Mouse (Mus musculus): Measurements from ENCODE around the gene Tango6. TPM values are rescaled to one million over a fixed set of nuclear protein-coding genes. Genes with fewer than 3 reads are reported as not detected.

The Tango6 gene
- polyA plus RNA-seq, 1 experiment from 2014 or later: 10.1 TPM

DNA sequence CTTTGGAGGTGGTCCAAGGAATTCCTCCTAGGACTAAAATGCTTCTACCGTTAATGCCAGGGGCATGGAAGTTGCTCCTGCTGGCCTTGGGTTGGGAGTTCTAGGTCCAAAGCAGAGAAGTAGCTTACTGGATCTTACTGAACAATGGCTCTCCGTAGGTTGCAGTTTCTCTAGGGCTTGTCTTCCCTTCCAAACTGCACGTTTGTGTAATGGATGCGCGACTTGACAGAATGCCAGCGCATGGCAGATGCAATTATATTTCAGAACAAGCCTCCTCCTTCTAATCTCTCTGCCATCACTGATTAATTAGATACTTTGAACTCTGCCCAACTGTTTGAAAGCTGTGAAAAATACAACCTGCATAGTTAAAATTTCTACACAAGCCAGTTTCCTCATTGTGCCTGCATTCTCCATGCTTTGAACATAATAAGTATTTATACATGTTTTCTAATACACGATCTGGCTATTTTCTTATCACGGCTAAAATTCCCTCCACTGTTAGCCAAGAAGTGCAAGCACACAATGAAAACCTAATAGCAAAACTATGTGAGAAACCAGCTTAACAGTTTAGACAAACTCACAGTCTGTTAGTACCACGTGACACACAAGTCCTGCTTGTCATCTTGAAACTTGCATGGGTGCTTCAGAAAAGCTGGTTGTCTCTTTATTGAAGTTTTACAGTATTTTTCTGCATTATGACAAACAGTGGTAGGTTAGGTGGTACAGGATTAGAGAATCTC, 133.7 kb downstream of the Tango6 start:
- H3K9me3 ChIP-seq (ENCODE audit: control insufficient read depth, low read depth, low read length): no peaks in the 10 kb centered on the region
- no peaks in the 10 kb centered on the region for H3K27me3 ChIP-seq (ENCODE audit: control insufficient read depth, insufficient read depth, low read length)
- 42% methylated on average over 9 of the region's 9 CpGs for WGBS
- no peak overlapping the region for H3K9ac ChIP-seq (replicated peaks; ENCODE audit: low read depth, low read length)
- peaks cover 8% of the 10 kb centered on the region; the same call in 1 of the 2 replicates for H3K4me1 ChIP-seq (ENCODE audit: control insufficient read depth, insufficient read depth, low read length)
- ATAC-seq (ENCODE audit: insufficient number of reproducible peaks, insufficient read depth, low FRiP score, low read depth): no peak
- H3K36me3 ChIP-seq (ENCODE audit: control insufficient read depth, insufficient read depth, low read length): no peaks in the 10 kb centered on the region
- no peak overlapping the region; the same call in 1 of the 2 replicates for H3K27ac ChIP-seq (ENCODE audit: low read length)
- no peak overlapping the region for H3K4me3 ChIP-seq (ENCODE audit: low read depth, low read length)
- no peak overlapping the region for H3K4me2 ChIP-seq (replicated peaks; ENCODE audit: low read depth, low read length)

DNA sequence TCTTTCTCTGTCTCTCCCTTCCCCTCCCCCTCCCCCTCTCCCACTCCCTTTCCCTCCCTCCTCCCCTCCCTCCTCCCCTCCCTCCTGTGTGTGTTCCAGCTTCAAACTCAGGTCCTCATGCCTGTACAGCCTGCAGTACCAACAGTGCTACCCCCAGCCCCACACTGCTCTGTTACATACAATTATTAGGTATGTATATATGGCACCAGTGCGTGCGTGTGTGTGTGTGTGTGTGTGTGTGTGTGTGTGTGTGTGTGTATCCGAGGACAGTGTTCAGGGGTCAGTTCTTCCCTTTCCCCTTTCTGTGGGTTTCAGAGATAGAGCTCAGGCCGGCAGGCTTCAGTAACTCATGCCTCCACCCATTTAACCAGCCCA, 134.3 kb downstream of the Tango6 start:
- no peak overlapping the region for H3K27ac ChIP-seq (ENCODE audit: low read length)
- WGBS: 54% methylated on average over 4 of the region's 4 CpGs
- H3K36me3 ChIP-seq (ENCODE audit: control insufficient read depth, insufficient read depth, low read length): no peaks in the 10 kb centered on the region
- H3K27me3 ChIP-seq (ENCODE audit: control insufficient read depth, insufficient read depth, low read length): no peaks in the 10 kb centered on the region
- no peak overlapping the region for H3K4me3 ChIP-seq (ENCODE audit: low read depth, low read length)
- H3K9me3 ChIP-seq (ENCODE audit: control insufficient read depth, low read depth, low read length): no peaks in the 10 kb centered on the region
- no peak overlapping the region for H3K9ac ChIP-seq (replicated peaks; ENCODE audit: low read depth, low read length)
- no peak overlapping the region for H3K4me2 ChIP-seq (replicated peaks; ENCODE audit: low read depth, low read length)
- no peak for ATAC-seq (ENCODE audit: insufficient number of reproducible peaks, insufficient read depth, low FRiP score, low read depth)
- peaks cover 8% of the 10 kb centered on the region; the same call in 1 of the 2 replicates for H3K4me1 ChIP-seq (ENCODE audit: control insufficient read depth, insufficient read depth, low read length)

- Histone ChIP-seq H3K27me3 (ENCODE audit: control insufficient read depth, insufficient read depth, low read length) (no peaks in the 10 kb centered on the region), H3K4me1 (ENCODE audit: control insufficient read depth, insufficient read depth, low read length) (peaks cover 8% of the 10 kb centered on the region; the same call in 1 of the 2 replicates), H3K9me3 (ENCODE audit: control insufficient read depth, low read depth, low read length) (no peaks in the 10 kb centered on the region), H3K4me2 (replicated peaks; ENCODE audit: low read depth, low read length) (no peak overlapping the region), H3K9ac (replicated peaks; ENCODE audit: low read depth, low read length) (no peak overlapping the region), H3K27ac (ENCODE audit: low read length) (peak overlapping the region; percentile 41), H3K36me3 (ENCODE audit: control insufficient read depth, insufficient read depth, low read length) (no peaks in the 10 kb centered on the region), H3K4me3 (ENCODE audit: low read depth, low read length) (no peak overlapping the region)
- WGBS: 77% methylated on average over 17 of the region's 17 CpGs
- ATAC-seq (ENCODE audit: insufficient number of reproducible peaks, insufficient read depth, low FRiP score, low read depth): no peak
Measured at GRCm38 (mm10) chr8:106818626-106819515, 136.0 kb downstream of the Tango6 start.

DNA sequence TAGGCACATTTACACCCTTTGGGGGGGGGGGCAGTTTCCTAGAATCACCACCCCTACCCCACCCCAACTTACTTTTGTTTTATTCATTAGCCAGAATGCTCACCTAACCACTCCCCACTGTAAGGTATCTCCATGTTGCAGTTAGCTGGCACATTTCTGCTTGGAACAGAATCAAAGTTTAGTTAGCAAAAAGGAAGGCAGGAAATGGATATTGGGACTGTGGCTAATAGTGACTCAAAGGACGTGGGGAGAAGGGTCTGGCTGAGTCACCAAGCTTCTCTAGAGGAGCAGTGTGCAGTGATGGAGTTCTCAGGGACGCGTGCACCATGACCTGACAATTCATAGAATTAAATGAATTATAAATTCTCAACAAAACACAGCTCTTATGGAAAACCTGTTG, 136.7 kb downstream of the Tango6 start:
- no peak overlapping the region for H3K9ac ChIP-seq (replicated peaks; ENCODE audit: low read depth, low read length)
- no peaks in the 10 kb centered on the region for H3K27me3 ChIP-seq (ENCODE audit: control insufficient read depth, insufficient read depth, low read length)
- H3K4me3 ChIP-seq (ENCODE audit: low read depth, low read length): no peak overlapping the region
- H3K4me1 ChIP-seq (ENCODE audit: control insufficient read depth, insufficient read depth, low read length): peaks cover 8% of the 10 kb centered on the region; the same call in 1 of the 2 replicates
- 87% methylated on average over 3 of the region's 3 CpGs for WGBS
- H3K27ac ChIP-seq (ENCODE audit: low read length): peak overlapping the region; percentile 10; the same call in 1 of the 2 replicates
- H3K9me3 ChIP-seq (ENCODE audit: control insufficient read depth, low read depth, low read length): no peaks in the 10 kb centered on the region
- H3K4me2 ChIP-seq (replicated peaks; ENCODE audit: low read depth, low read length): no peak overlapping the region
- no peaks in the 10 kb centered on the region for H3K36me3 ChIP-seq (ENCODE audit: control insufficient read depth, insufficient read depth, low read length)
- ATAC-seq (ENCODE audit: insufficient number of reproducible peaks, insufficient read depth, low FRiP score, low read depth): no peak

GRCm38 (mm10) chr8:106820553-106821515, 138.0 kb downstream of the Tango6 start:
- no peaks in the 10 kb centered on the region for H3K27me3 ChIP-seq (ENCODE audit: control insufficient read depth, insufficient read depth, low read length)
- H3K4me2 ChIP-seq (replicated peaks; ENCODE audit: low read depth, low read length): no peak overlapping the region
- no peak overlapping the region for H3K9ac ChIP-seq (replicated peaks; ENCODE audit: low read depth, low read length)
- H3K36me3 ChIP-seq (ENCODE audit: control insufficient read depth, insufficient read depth, low read length): no peaks in the 10 kb centered on the region
- WGBS: 74% methylated on average over 14 of the region's 14 CpGs
- no peak overlapping the region for H3K27ac ChIP-seq (ENCODE audit: low read length)
- no peaks in the 10 kb centered on the region for H3K9me3 ChIP-seq (ENCODE audit: control insufficient read depth, low read depth, low read length)
- peaks cover 8% of the 10 kb centered on the region; the same call in 1 of the 2 replicates for H3K4me1 ChIP-seq (ENCODE audit: control insufficient read depth, insufficient read depth, low read length)
- no peak overlapping the region for H3K4me3 ChIP-seq (ENCODE audit: low read depth, low read length)
- no peak for ATAC-seq (ENCODE audit: insufficient number of reproducible peaks, insufficient read depth, low FRiP score, low read depth)

DNA sequence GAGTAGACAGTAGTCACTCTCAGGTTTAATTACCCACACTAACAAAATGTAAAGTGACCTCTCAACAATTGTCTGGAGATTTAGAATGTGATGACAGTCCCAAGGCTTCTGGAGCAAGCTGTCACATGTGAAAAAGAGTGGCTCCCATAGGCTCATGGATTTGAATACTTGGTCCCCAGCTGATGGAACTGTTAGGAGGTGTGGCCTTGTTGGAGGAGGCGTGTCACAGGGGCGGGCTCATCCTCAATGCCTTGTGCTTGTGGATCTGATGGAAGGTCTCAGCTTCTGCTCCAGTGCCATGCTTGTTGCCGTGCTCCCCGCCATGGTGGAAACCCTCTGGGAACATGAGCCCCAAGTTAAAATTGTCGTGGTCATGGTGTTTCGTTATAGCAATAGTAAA, 146.1 kb downstream of the Tango6 start:
- no peaks in the 10 kb centered on the region for H3K9me3 ChIP-seq (ENCODE audit: control insufficient read depth, low read depth, low read length)
- no peaks in the 10 kb centered on the region for H3K27me3 ChIP-seq (ENCODE audit: control insufficient read depth, insufficient read depth, low read length)
- H3K4me2 ChIP-seq (replicated peaks; ENCODE audit: low read depth, low read length): no peak overlapping the region
- 87% methylated on average over 6 of the region's 6 CpGs for WGBS
- no peaks in the 10 kb centered on the region for H3K36me3 ChIP-seq (ENCODE audit: control insufficient read depth, insufficient read depth, low read length)
- H3K4me3 ChIP-seq (ENCODE audit: low read depth, low read length): no peak overlapping the region
- no peak overlapping the region for H3K9ac ChIP-seq (replicated peaks; ENCODE audit: low read depth, low read length)
- H3K4me1 ChIP-seq (ENCODE audit: control insufficient read depth, insufficient read depth, low read length): no peaks in the 10 kb centered on the region
- no peak overlapping the region for H3K27ac ChIP-seq (ENCODE audit: low read length)
- ATAC-seq (ENCODE audit: insufficient number of reproducible peaks, insufficient read depth, low FRiP score, low read depth): no peak

DNA sequence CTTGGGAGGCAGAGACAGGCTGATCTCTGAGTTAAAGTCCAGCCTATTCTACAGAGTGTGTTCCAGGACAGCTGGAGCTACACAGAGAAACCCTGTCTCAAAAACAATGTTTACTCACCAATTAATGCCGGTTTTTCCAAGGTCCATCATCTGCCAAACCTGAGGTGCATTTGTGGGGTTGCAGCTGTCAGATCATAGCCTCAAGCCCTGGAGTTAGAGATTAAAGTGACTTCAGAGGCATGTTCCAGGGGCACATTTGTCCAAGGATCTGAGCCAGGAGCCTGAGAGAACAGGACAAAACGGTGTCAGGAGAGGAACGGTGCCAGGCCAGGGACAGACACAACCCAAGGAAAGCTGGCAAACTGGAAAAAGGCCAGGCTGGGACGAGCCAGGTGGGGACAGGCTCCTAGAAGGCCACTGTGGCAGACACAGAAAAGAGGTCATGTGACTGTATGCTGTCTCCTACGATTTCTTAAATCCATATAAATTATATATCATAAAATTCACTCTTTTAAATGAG, 146.7 kb downstream of the Tango6 start:
- no peak for ATAC-seq (ENCODE audit: insufficient number of reproducible peaks, insufficient read depth, low FRiP score, low read depth)
- Histone ChIP-seq H3K4me2 (replicated peaks; ENCODE audit: low read depth, low read length) (no peak overlapping the region), H3K9me3 (ENCODE audit: control insufficient read depth, low read depth, low read length) (no peaks in the 10 kb centered on the region)

More for the DNA sequence above, 146.7 kb downstream of the Tango6 start:
- Histone ChIP-seq H3K4me3 (ENCODE audit: low read depth, low read length) (no peak overlapping the region), H3K27me3 (ENCODE audit: control insufficient read depth, insufficient read depth, low read length) (no peaks in the 10 kb centered on the region), H3K9ac (replicated peaks; ENCODE audit: low read depth, low read length) (no peak overlapping the region), H3K36me3 (ENCODE audit: control insufficient read depth, insufficient read depth, low read length) (no peaks in the 10 kb centered on the region), H3K27ac (ENCODE audit: low read length) (no peak overlapping the region), H3K4me1 (ENCODE audit: control insufficient read depth, insufficient read depth, low read length) (no peaks in the 10 kb centered on the region)
- WGBS: 84% methylated on average over 5 of the region's 5 CpGs

All from stomach, embryonic 14.5 days (tissue).